Mouse (Mus musculus): ENCODE measurements around the gene Furin. TPM values are rescaled to one million over a fixed set of nuclear protein-coding genes. Genes with fewer than 3 reads are reported as not detected.
A peak's percentile ranks its signal among the peaks of the same experiment; 100 is the strongest.

The Furin gene
- polyA plus RNA-seq, 1 experiment from 2014 or later, result 27.3 TPM

DNA sequence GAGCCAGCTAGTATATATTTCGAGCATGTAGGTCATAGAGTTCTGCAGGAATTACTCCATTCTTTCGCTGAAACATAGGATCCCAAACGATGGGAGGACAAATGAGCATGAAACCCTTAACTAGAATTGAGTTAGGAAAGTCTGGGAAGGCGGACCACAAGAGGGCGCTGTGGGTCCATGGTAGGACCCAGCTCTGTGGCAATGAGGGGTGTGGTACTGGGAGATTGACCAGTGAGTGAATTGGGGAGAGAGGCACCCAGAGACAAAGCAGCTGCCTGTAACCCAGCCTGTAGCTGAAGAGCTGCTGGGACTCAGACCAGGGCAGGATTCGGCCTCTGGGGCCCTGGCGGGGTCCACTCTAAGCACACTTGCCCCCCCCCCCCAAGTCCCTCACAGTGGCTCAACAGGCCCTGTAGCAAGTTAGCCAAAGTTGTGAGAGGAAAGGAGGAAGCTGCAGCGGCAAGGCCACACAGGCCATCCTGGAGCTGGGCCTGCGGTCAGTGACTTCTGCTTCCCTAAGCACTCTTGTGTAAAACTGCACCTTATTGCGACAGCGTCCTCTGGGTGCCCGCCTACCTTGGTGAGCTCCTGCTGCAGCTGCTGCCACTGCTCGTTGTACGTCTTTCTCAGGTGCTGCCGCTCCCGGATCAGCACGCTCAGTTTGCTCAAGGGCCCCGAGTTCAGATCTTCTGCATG lies 18.9 kb downstream of the Furin start:
- ATAC-seq, result peak; percentile 79
- H3K36me3 ChIP-seq (ENCODE audit: insufficient read depth, low read length), result peaks cover 13% of the 10 kb centered on the region; the same call in 1 of the 2 replicates
- H3K4me1 ChIP-seq (ENCODE audit: insufficient read depth, low read depth, low read length), result no peaks in the 10 kb centered on the region; the same call in 1 of the 2 replicates
- H3K4me2 ChIP-seq (replicated peaks; ENCODE audit: low read depth, low read length), result peak overlapping the region; percentile 58
- H3K27ac ChIP-seq (ENCODE audit: low read length), result peak overlapping the region; percentile 90
- no peak for TF ChIP-seq EP300 (IDR thresholded peaks at IDR 0.05)
- TF ChIP-seq CTCF (IDR thresholded peaks at IDR 0.05), result peak; percentile 96
- WGBS, result 38% methylated on average over 16 of the region's 18 CpGs
- 0 out of 2 replicates have a peak overlapping the region, but pooled peaks have one; percentile 13 for H3K9ac ChIP-seq (replicated peaks; ENCODE audit: low read depth)
- H3K4me3 ChIP-seq (ENCODE audit: low read depth, low read length), result peak overlapping the region; percentile 36
- peak; percentile 95 for DNase-seq (ENCODE audit: low spot score)
- H3K27me3 ChIP-seq (replicated peaks; ENCODE audit: insufficient read depth, low read length), result no peaks in the 10 kb centered on the region
- H3K9me3 ChIP-seq (ENCODE audit: low read length), result no peaks in the 10 kb centered on the region

GRCm38 (mm10) chr7:80382919-80383318 lies 22.3 kb downstream of the Furin start:
- Histone ChIP-seq H3K27ac (ENCODE audit: low read length) (no peak overlapping the region), H3K36me3 (ENCODE audit: insufficient read depth, low read length) (peaks cover 15% of the 10 kb centered on the region; the same call in 1 of the 2 replicates), H3K27me3 (replicated peaks; ENCODE audit: insufficient read depth, low read length) (no peaks in the 10 kb centered on the region), H3K4me1 (ENCODE audit: insufficient read depth, low read depth, low read length) (peaks cover under 1% of the 10 kb centered on the region; the same call in 1 of the 2 replicates), H3K4me2 (replicated peaks; ENCODE audit: low read depth, low read length) (no peak overlapping the region), H3K9me3 (ENCODE audit: low read length) (no peaks in the 10 kb centered on the region), H3K4me3 (ENCODE audit: low read depth, low read length) (no peak overlapping the region), H3K9ac (replicated peaks; ENCODE audit: low read depth) (no peak overlapping the region)
- ATAC-seq (no peak), DNase-seq (ENCODE audit: low spot score) (no peak)
- TF ChIP-seq CTCF (IDR thresholded peaks at IDR 0.05) (no peak), EP300 (IDR thresholded peaks at IDR 0.05) (no peak)
- 81% methylated on average over 11 of the region's 11 CpGs for WGBS

GRCm38 (mm10) chr7:80379531-80379930 lies 25.7 kb downstream of the Furin start:
- TF ChIP-seq CTCF (IDR thresholded peaks at IDR 0.05) (peak; percentile 68), EP300 (IDR thresholded peaks at IDR 0.05) (no peak)
- ATAC-seq, result no peak
- peaks cover 15% of the 10 kb centered on the region; the same call in 1 of the 2 replicates for H3K36me3 ChIP-seq (ENCODE audit: insufficient read depth, low read length)
- WGBS, result 63% methylated on average over 13 of the region's 13 CpGs
- no peaks in the 10 kb centered on the region for H3K27me3 ChIP-seq (replicated peaks; ENCODE audit: insufficient read depth, low read length)
- H3K4me2 ChIP-seq (replicated peaks; ENCODE audit: low read depth, low read length), result no peak overlapping the region
- H3K9ac ChIP-seq (replicated peaks; ENCODE audit: low read depth), result no peak overlapping the region
- no peak for DNase-seq (ENCODE audit: low spot score)
- H3K27ac ChIP-seq (ENCODE audit: low read length), result no peak overlapping the region
- no peak overlapping the region for H3K4me3 ChIP-seq (ENCODE audit: low read depth, low read length)
- H3K4me1 ChIP-seq (ENCODE audit: insufficient read depth, low read depth, low read length), result 0 out of 2 replicates have a peak, but pooled peaks cover 4% of the 10 kb centered on the region
- H3K9me3 ChIP-seq (ENCODE audit: low read length), result no peaks in the 10 kb centered on the region

DNA sequence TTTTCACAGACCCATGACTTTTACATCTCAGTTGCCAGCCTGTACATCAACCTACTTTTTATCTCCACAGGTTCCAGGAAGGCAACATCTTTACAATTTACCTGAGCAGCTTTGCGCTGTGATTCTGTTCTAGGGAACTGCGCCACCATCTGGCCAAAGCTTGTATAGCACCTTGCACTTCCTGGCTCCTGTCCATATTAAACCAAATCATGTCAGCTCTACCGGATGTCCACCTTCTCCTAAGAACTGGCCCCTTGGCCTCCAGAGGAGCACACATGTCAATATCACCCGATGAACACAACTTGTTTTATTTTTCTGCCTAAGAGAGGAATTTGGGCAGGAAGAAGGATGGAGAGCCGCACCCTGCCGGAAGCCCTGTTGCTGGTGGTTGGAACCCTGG lies 27.8 kb downstream of the Furin start:
- Histone ChIP-seq H3K4me1 (ENCODE audit: insufficient read depth, low read depth, low read length) (0 out of 2 replicates have a peak, but pooled peaks cover 4% of the 10 kb centered on the region), H3K4me3 (ENCODE audit: low read depth, low read length) (no peak overlapping the region), H3K36me3 (ENCODE audit: insufficient read depth, low read length) (peaks cover 15% of the 10 kb centered on the region; the same call in 1 of the 2 replicates), H3K27ac (ENCODE audit: low read length) (no peak overlapping the region), H3K4me2 (replicated peaks; ENCODE audit: low read depth, low read length) (no peak overlapping the region), H3K9ac (replicated peaks; ENCODE audit: low read depth) (no peak overlapping the region), H3K27me3 (replicated peaks; ENCODE audit: insufficient read depth, low read length) (no peaks in the 10 kb centered on the region), H3K9me3 (ENCODE audit: low read length) (no peaks in the 10 kb centered on the region)
- ATAC-seq (peak; percentile 38; the same call in 1 of the 2 replicates), DNase-seq (ENCODE audit: low spot score) (peak; percentile 63)
- no peak for TF ChIP-seq EP300 (IDR thresholded peaks at IDR 0.05)
- TF ChIP-seq CTCF (IDR thresholded peaks at IDR 0.05), result peak; percentile 94
- WGBS, result 22% methylated on average over 6 of the region's 6 CpGs

- ATAC-seq, result no peak
- Histone ChIP-seq H3K36me3 (ENCODE audit: insufficient read depth, low read length) (peaks cover 15% of the 10 kb centered on the region; the same call in 1 of the 2 replicates), H3K4me2 (replicated peaks; ENCODE audit: low read depth, low read length) (no peak overlapping the region), H3K27ac (ENCODE audit: low read length) (no peak overlapping the region), H3K4me3 (ENCODE audit: low read depth, low read length) (no peak overlapping the region), H3K27me3 (replicated peaks; ENCODE audit: insufficient read depth, low read length) (no peaks in the 10 kb centered on the region), H3K9me3 (ENCODE audit: low read length) (no peaks in the 10 kb centered on the region), H3K4me1 (ENCODE audit: insufficient read depth, low read depth, low read length) (0 out of 2 replicates have a peak, but pooled peaks cover 4% of the 10 kb centered on the region), H3K9ac (replicated peaks; ENCODE audit: low read depth) (no peak overlapping the region)
- WGBS, result 68% methylated on average over 10 of the region's 10 CpGs
- TF ChIP-seq EP300 (IDR thresholded peaks at IDR 0.05), result no peak
- TF ChIP-seq CTCF (IDR thresholded peaks at IDR 0.05), result no peak
- DNase-seq (ENCODE audit: low spot score), result no peak
These were observed 29.0 kb downstream of the Furin start for GRCm38 (mm10) chr7:80376192-80376591.

- DNase-seq (ENCODE audit: low spot score), result peak; percentile 54
- peaks cover 10% of the 10 kb centered on the region; the same call in 1 of the 2 replicates for H3K36me3 ChIP-seq (ENCODE audit: insufficient read depth, low read length)
- no peak overlapping the region for H3K27ac ChIP-seq (ENCODE audit: low read length)
- H3K4me2 ChIP-seq (replicated peaks; ENCODE audit: low read depth, low read length), result no peak overlapping the region
- no peaks in the 10 kb centered on the region for H3K9me3 ChIP-seq (ENCODE audit: low read length)
- H3K27me3 ChIP-seq (replicated peaks; ENCODE audit: insufficient read depth, low read length), result no peaks in the 10 kb centered on the region
- no peak for TF ChIP-seq CTCF (IDR thresholded peaks at IDR 0.05)
- TF ChIP-seq EP300 (IDR thresholded peaks at IDR 0.05), result peak; percentile 45
- no peak for ATAC-seq
- no peak overlapping the region for H3K4me3 ChIP-seq (ENCODE audit: low read depth, low read length)
- H3K9ac ChIP-seq (replicated peaks; ENCODE audit: low read depth), result no peak overlapping the region
- WGBS, result 55% methylated on average over 9 of the region's 9 CpGs
- 0 out of 2 replicates have a peak, but pooled peaks cover 4% of the 10 kb centered on the region for H3K4me1 ChIP-seq (ENCODE audit: insufficient read depth, low read depth, low read length)
These were observed 29.7 kb downstream of the Furin start for GRCm38 (mm10) chr7:80375376-80376039.
